Mouse (Mus musculus) skeletal muscle tissue, adult 2 months (tissue): ENCODE measurements around the gene Dimt1.
"Not testable (repeated sequence)": the region's sequence is repeated elsewhere in the genome, so short reads cannot be mapped to it uniquely, and the experiment has no call there.

Experiments
- DNase-seq: peaks from one replicate; pipeline ENCODE4 v3.0.0-alpha.2; 2012; ENCODE audit warnings: low read depth, low spot score

The Dimt1 gene

GRCm38 (mm10) chr13:106961496-106961895 is 14.6 kb downstream of the Dimt1 start:
- no peak for DNase-seq

GRCm38 (mm10) chr13:106996891-106997290 is 50.0 kb downstream of the Dimt1 start:
- no peak for DNase-seq

- DNase-seq, result not testable (repeated sequence)
These were observed 50.6 kb downstream of the Dimt1 start for GRCm38 (mm10) chr13:106997557-106997956.

- no peak for DNase-seq
These were observed 51.1 kb downstream of the Dimt1 start for GRCm38 (mm10) chr13:106998026-106998425.

GRCm38 (mm10) chr13:106998671-106999070 is 51.7 kb downstream of the Dimt1 start:
- DNase-seq, result peak; percentile 23

GRCm38 (mm10) chr13:107003211-107003610 is 56.3 kb downstream of the Dimt1 start:
- no peak for DNase-seq

GRCm38 (mm10) chr13:107008174-107008573 is 61.2 kb downstream of the Dimt1 start:
- no peak for DNase-seq
